Mouse (Mus musculus) liver, embryonic 14.5 days (tissue): ENCODE data around the gene Thegl.

Experiments
- CTCF ChIP-seq: IDR thresholded peaks from 2 replicates; pipeline ENCODE4 v1.5.1; 2016; ENCODE audit warnings: antibody characterized with exemption, low read depth, control low read depth
- EP300 ChIP-seq: IDR thresholded peaks from 2 replicates; pipeline ENCODE4 v1.6.1; 2016; ENCODE audit warnings: antibody characterized with exemption, low read depth

DNA sequence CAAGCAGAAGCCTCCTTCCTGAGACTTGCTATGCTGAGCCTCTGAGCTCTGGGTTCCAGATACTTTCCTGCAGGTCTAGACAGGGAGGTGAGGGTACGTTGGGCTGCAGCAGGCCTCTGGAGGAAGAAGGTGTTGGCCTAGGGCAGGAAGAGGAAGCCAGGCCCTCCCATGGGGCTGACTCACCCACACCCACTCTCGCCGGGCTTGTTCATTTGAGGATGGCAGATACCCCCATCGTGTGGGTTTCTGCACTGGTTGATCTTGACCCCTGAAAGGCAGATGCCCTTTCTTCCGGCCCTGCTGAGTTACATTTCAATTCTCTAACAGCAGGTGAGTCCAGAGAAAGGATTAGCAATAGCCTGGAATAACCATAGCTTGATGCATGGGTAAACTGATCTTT lies 76.7 kb downstream of the Thegl start:
- TF ChIP-seq CTCF (no peak), EP300 (no peak)
